Mouse (Mus musculus): Measurements from ENCODE around the gene G0s2.

- TF ChIP-seq CTCF (IDR thresholded peaks at IDR 0.05; ENCODE audit: low read depth): no peak
- no peak for TF ChIP-seq EP300 (IDR thresholded peaks at IDR 0.05; ENCODE audit: low read depth)
Observed at GRCm38 (mm10) chr1:193299995-193300394, 27.0 kb upstream of the G0s2 start.

Measured in heart, postnatal 0 days (tissue).